Mouse (Mus musculus): Measurements from ENCODE around the gene Cd83. TPM values are rescaled to one million over a fixed set of nuclear protein-coding genes. Genes with fewer than 3 reads are reported as not detected.

Cd83 gene
- polyA plus RNA-seq, 1 experiment from 2014 or later: 122 TPM

- DNase-seq (ENCODE audit: low spot score): no peak
Observed at GRCm38 (mm10) chr13:43806371-43807271, 22.0 kb downstream of the Cd83 start.

- no peak for DNase-seq (ENCODE audit: low spot score)
Observed at GRCm38 (mm10) chr13:43807272-43807675, 22.7 kb downstream of the Cd83 start.

GRCm38 (mm10) chr13:43810621-43811020 is 26.0 kb downstream of the Cd83 start:
- no peak for DNase-seq (ENCODE audit: low spot score)

DNA sequence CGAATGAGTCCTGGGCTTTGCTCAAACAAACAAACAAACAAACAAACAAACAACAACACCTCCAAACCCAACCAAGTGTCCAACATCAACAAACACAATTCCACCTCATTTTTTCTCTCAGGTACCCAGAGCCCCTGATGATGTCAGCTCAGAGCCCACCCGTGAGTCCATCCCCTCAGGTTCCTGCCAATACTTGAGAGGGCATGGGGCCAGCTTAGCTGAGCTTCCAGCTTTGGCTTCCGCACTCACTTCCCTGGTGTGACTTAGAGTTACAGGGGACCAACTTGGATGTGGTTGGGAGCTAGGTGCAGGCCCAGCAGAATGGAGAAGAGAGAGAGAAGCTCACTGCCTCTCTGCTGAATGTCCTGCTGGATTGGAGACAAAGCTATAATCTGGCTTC is 27.3 kb downstream of the Cd83 start:
- no peak for DNase-seq (ENCODE audit: low spot score)

DNA sequence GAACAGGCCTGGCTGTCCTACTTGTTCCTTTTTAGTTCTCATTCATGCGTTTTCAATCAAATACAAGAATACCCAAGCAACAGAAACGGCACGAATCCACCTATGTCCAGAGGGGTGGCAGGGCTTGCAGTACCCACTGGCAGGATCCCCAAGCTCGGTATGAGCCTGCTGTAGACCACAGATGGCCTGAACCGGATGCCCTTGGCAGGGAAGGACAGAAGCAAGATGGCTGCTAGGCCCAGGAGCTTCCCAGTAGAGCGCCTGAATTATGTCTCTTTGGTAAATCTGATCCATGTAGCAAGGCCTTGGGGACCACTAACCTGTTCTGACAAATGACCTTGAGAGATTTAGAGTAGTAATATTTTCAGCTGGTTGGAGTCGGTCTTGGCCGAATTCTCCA is 28.9 kb downstream of the Cd83 start:
- DNase-seq (ENCODE audit: low spot score): no peak

DNA sequence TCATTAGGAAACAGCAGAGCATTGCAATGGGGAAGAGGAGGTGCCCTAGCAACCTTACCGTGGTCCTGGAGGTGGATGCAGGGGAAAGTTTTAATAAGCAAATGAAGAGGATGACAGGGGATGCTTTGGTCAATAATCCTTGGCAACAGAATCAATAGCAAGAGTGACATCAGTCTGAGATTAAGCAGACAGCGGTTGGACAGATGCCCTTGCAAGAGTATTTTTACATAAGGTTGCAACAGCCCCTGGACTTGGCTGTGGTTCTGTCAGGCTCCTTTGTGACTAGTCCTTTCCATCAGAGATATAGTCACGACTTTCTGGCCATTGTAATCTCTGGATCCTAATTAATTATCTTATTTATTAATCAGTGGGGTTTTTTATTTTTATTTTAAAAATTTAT is 32.9 kb downstream of the Cd83 start:
- DNase-seq (ENCODE audit: low spot score): no peak

DNA sequence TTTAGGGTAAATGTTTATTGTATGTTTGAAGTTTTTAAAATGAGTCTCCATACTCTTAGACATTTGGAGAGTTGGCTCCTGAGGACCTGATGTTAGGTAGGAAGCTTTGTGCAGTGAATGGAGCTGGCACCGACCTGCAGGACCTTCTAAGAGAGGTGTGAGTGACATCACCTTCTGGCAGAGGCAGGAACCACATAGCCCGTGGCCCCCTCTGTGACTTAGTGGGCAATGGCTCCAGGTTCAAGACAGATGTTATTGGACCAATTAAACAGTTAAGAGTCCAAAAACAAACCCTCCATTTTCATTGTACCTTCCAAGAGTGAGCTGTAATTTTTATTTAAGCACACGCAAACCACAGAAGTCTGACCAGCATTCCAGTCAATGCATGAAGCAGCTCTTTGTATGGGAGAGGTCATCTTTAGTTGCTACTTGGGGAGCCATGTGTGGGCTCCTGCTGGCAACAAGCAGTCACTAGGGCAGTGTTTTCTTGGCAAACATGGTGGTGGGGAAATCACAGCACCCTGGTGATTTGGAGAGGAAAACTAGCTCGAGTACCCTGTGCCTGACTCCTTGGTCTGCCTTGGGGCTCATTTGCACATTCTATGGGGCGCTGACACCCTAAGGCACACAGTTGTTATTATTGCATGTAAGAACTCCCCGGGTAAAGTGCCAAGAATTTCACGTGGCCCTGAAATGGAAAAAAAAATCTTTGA is 33.9 kb downstream of the Cd83 start:
- DNase-seq (ENCODE audit: low spot score): no peak

- DNase-seq (ENCODE audit: low spot score): no peak
Observed at GRCm38 (mm10) chr13:43819020-43819310, 34.4 kb downstream of the Cd83 start.

DNA sequence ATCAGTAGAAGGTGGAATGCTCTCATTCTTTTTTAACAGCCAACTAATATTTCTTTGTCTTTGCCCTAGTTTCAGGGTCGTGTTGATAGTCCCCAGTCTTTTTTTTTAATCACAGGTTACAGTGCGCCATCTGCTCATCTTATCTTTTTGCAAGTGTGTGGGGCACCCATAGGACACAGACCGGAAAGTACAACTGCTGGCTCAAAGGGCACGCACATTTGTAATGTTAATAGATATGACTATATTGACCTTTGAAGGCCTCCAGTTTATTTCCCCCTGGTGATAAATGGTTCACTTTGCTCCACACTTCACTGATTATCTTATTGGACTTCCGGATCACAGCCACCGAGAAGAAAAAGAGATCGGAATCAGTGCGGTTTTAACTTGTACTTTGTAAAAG is 35.5 kb downstream of the Cd83 start:
- DNase-seq (ENCODE audit: low spot score): no peak

- no peak for DNase-seq (ENCODE audit: low spot score)
Observed at GRCm38 (mm10) chr13:43822306-43822705, 37.7 kb downstream of the Cd83 start.

DNA sequence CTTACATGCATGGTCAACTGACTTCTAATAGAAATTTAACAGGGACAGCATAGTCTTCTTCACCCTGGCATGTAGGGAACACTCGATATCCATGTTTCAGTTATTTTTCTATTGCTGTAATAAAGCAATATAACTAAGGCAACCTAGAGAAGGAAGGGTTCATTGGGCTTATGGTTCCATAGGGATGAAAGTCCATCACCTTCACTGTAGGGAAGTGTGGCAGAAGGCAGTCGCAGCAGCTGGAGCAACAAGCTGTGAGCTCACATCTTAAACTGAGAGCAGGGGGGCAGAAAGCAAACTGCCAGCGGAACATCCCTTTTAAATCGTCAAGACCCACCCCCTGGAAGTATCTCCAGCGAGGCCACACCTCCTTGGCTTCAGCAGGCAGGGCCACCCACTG is 44.1 kb downstream of the Cd83 start:
- DNase-seq (ENCODE audit: low spot score): no peak

DNA sequence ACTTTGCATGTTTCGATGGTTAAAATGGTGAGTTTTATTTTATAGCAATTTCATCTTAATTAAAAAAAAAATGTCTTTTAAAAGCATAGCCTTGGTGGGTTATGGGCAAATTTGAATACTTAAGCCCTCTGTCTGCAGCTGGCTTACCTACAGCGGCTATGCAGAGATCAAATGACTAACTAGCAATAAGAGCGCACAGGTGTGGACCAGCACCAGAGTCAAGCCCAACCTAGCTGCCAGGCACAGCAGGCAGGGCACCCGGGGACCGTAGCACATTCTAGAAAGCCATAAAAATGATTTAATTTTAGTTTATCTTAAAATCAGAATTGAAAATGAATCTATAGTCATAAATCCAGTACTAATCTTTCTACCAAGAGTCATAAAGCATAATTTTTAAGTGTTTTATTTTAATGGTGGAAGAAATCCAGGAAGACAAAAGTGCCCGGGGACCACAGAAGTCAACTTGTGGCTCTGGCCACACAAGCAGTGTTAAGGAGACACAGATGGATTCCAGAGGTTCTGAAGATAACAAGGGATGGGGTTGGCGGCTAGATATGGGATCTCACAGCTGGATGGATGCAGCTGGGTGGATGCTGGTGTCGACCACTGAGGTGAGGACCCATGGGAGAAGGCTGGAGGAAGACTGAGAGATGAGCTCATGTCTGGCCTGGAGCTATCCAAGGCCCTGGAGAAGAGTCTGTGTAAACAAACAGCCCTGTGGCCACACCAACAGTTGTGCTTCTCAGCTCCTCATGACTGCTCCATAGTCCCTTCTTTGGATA is 46.5 kb downstream of the Cd83 start:
- peak; percentile 30 for DNase-seq (ENCODE audit: low spot score)

DNA sequence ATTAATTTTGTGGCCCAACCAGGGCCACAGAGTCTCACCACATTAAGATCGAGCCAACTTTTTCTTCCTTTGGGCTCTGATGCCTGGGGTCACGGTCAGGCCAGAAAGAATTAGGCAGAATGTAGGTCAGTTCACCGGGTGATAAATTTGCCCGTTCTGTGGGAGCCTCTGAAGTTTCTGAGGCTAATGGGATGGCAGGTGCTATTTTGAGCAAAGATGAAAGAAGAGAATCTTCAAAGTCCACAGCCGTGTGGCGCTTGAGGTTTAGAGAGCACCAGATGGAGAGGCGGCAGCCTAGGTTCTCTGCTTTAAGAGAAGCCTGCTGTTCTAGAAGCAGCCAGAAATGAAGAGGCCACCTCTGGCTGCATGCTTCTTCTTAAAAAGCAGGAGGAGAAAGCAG is 48.2 kb downstream of the Cd83 start:
- DNase-seq (ENCODE audit: low spot score): peak; percentile 76

- no peak for DNase-seq (ENCODE audit: low spot score)
Observed at GRCm38 (mm10) chr13:43836376-43836775, 51.8 kb downstream of the Cd83 start.

DNA sequence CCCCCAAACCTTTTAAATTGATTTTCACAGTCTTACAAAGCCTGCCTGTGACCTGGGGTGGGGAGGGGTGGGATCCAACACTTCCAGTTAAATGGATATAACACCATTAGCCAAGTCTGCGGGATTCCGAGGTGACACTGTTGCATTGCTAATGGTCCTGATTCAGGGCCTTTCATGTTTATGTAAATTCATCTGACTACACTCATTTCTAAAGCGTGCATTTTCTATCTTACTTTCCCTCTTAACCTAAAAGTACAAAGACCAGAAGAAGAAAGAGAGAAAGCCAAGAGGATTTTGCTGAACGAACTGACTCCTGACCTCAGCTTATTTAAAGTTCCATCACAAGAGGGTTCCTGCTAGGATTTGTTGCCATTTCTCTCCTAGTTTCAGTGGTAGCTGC is 53.2 kb downstream of the Cd83 start:
- DNase-seq (ENCODE audit: low spot score): no peak

DNA sequence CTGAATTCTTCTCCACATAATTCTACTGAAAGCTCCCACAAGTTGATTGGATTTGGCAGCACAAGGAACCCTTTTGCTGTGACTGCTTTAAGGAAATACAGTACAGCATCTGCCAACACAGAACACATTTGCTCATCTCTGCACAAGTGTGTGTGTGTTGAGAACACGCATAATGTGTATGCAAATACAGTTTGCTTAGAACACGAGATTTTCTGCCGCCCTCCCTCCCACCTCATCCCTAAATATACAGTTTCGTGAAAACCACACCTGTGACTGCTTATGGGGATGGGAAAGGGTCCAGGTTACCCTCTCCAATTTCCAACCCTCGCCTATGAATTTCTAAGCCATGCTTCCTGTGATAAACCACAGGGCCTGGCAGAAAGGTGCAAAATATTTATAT is 60.6 kb downstream of the Cd83 start:
- DNase-seq (ENCODE audit: low spot score): no peak

GRCm38 (mm10) chr13:43847186-43847585 is 62.6 kb downstream of the Cd83 start:
- DNase-seq (ENCODE audit: low spot score): no peak

DNA sequence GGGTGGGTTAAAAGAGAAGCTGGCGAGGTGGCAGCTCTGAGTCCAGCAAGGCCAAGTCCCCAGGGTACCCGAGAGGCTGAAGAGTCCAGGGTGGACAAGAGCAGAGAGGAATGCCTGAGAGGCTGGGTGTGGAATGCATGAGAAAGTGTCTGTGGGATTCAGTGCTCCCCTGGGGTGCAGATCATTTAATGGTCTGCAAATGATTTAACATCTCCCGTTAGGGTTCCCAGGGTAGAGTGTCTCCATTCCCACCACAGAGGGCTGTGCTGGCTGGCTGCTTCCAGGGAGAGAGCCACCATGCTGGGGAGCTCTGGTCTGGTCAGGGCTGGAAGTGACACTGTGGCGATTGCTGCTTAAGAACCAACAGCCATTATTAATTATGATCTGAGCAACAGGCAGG is 65.2 kb downstream of the Cd83 start:
- DNase-seq (ENCODE audit: low spot score): no peak

DNA sequence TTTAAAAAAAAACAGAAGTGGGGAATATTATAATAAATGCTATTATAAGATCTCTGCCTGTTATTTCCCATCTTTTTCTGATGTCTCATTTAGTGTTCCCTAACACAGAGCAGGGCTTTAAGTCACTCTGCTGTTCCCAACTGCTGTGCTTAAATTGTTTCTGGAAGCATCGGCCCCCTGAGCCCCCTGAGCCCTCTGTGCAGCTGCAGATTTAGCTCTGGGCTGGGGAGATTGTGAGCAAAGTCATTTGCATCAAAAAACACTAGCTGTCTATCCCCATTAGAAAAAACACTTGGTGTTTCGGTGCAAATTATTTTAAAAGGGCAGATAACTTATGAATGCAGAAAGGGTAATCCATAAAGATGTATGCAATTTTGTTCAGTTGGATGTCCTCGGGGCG is 66.5 kb downstream of the Cd83 start:
- no peak for DNase-seq (ENCODE audit: low spot score)

Data from thymus, postnatal 0 days (tissue).